Mouse (Mus musculus): ENCODE data around the gene Scyl2. TPM values are rescaled to one million over a fixed set of nuclear protein-coding genes. Genes with fewer than 3 reads are reported as not detected.
A peak's percentile ranks its signal among the peaks of the same experiment; 100 is the strongest.

The Scyl2 gene
- polyA plus RNA-seq, 1 experiment from 2014 or later: 17.1 TPM

GRCm38 (mm10) chr10:89633121-89633520 lies 53.0 kb downstream of the Scyl2 start:
- Histone ChIP-seq H3K36me3 (ENCODE audit: control insufficient read depth, insufficient read depth, low read length) (no peaks in the 10 kb centered on the region), H3K9me3 (replicated peaks; ENCODE audit: control insufficient read depth, low read length) (no peaks in the 10 kb centered on the region), H3K4me1 (ENCODE audit: control insufficient read depth, insufficient read depth, low read length) (no peaks in the 10 kb centered on the region), H3K4me2 (ENCODE audit: low read length) (no peak overlapping the region), H3K27me3 (replicated peaks; ENCODE audit: control insufficient read depth, insufficient read depth, low read length) (no peaks in the 10 kb centered on the region), H3K27ac (ENCODE audit: low read depth, low read length) (no peak overlapping the region), H3K4me3 (ENCODE audit: low read depth, low read length) (no peak overlapping the region), H3K9ac (ENCODE audit: low read length) (no peak overlapping the region)
- DNase-seq (ENCODE audit: low spot score) (no peak), ATAC-seq (no peak)
- WGBS: 85% methylated on average over 4 of the region's 4 CpGs

GRCm38 (mm10) chr10:89631831-89632230 lies 54.3 kb downstream of the Scyl2 start:
- no peak overlapping the region for H3K4me2 ChIP-seq (ENCODE audit: low read length)
- H3K4me1 ChIP-seq (ENCODE audit: control insufficient read depth, insufficient read depth, low read length): no peaks in the 10 kb centered on the region
- ATAC-seq (no peak), DNase-seq (ENCODE audit: low spot score) (no peak)
- H3K27me3 ChIP-seq (replicated peaks; ENCODE audit: control insufficient read depth, insufficient read depth, low read length): no peaks in the 10 kb centered on the region
- no peak overlapping the region for H3K27ac ChIP-seq (ENCODE audit: low read depth, low read length)
- no peak overlapping the region for H3K4me3 ChIP-seq (ENCODE audit: low read depth, low read length)
- WGBS: 71% methylated on average over 5 of the region's 5 CpGs
- no peaks in the 10 kb centered on the region for H3K9me3 ChIP-seq (replicated peaks; ENCODE audit: control insufficient read depth, low read length)
- no peak overlapping the region for H3K9ac ChIP-seq (ENCODE audit: low read length)
- H3K36me3 ChIP-seq (ENCODE audit: control insufficient read depth, insufficient read depth, low read length): no peaks in the 10 kb centered on the region

- no peaks in the 10 kb centered on the region for H3K4me1 ChIP-seq (ENCODE audit: control insufficient read depth, insufficient read depth, low read length)
- WGBS: 94% methylated on average over 1 of the region's 1 CpGs
- no peak for DNase-seq (ENCODE audit: low spot score)
- no peak overlapping the region for H3K4me3 ChIP-seq (ENCODE audit: low read depth, low read length)
- H3K9ac ChIP-seq (ENCODE audit: low read length): no peak overlapping the region
- no peak overlapping the region for H3K4me2 ChIP-seq (ENCODE audit: low read length)
- H3K9me3 ChIP-seq (replicated peaks; ENCODE audit: control insufficient read depth, low read length): no peaks in the 10 kb centered on the region
- H3K27ac ChIP-seq (ENCODE audit: low read depth, low read length): no peak overlapping the region
- ATAC-seq: no peak
- no peaks in the 10 kb centered on the region for H3K36me3 ChIP-seq (ENCODE audit: control insufficient read depth, insufficient read depth, low read length)
- no peaks in the 10 kb centered on the region for H3K27me3 ChIP-seq (replicated peaks; ENCODE audit: control insufficient read depth, insufficient read depth, low read length)
These were observed 55.5 kb downstream of the Scyl2 start for GRCm38 (mm10) chr10:89630564-89630963.

- DNase-seq (ENCODE audit: low spot score) (peak; percentile 93), ATAC-seq (peak; percentile 88)
- Histone ChIP-seq H3K27ac (ENCODE audit: low read depth, low read length) (no peak overlapping the region), H3K9me3 (replicated peaks; ENCODE audit: control insufficient read depth, low read length) (no peaks in the 10 kb centered on the region), H3K4me2 (ENCODE audit: low read length) (no peak overlapping the region), H3K4me3 (ENCODE audit: low read depth, low read length) (no peak overlapping the region), H3K36me3 (ENCODE audit: control insufficient read depth, insufficient read depth, low read length) (no peaks in the 10 kb centered on the region), H3K9ac (ENCODE audit: low read length) (no peak overlapping the region), H3K27me3 (replicated peaks; ENCODE audit: control insufficient read depth, insufficient read depth, low read length) (no peaks in the 10 kb centered on the region), H3K4me1 (ENCODE audit: control insufficient read depth, insufficient read depth, low read length) (no peaks in the 10 kb centered on the region)
- WGBS: 28% methylated on average over 3 of the region's 3 CpGs
These were observed 56.0 kb downstream of the Scyl2 start for GRCm38 (mm10) chr10:89630052-89630451.

- Histone ChIP-seq H3K27me3 (replicated peaks; ENCODE audit: control insufficient read depth, insufficient read depth, low read length) (no peaks in the 10 kb centered on the region), H3K36me3 (ENCODE audit: control insufficient read depth, insufficient read depth, low read length) (no peaks in the 10 kb centered on the region), H3K9ac (ENCODE audit: low read length) (no peak overlapping the region), H3K27ac (ENCODE audit: low read depth, low read length) (no peak overlapping the region), H3K4me2 (ENCODE audit: low read length) (no peak overlapping the region), H3K4me1 (ENCODE audit: control insufficient read depth, insufficient read depth, low read length) (no peaks in the 10 kb centered on the region), H3K9me3 (replicated peaks; ENCODE audit: control insufficient read depth, low read length) (no peaks in the 10 kb centered on the region), H3K4me3 (ENCODE audit: low read depth, low read length) (no peak overlapping the region)
- WGBS: 88% methylated on average over 2 of the region's 2 CpGs
- no peak for ATAC-seq
- no peak for DNase-seq (ENCODE audit: low spot score)
These were observed 59.4 kb downstream of the Scyl2 start for GRCm38 (mm10) chr10:89626714-89627113.

GRCm38 (mm10) chr10:89624196-89624595 lies 61.9 kb downstream of the Scyl2 start:
- H3K9ac ChIP-seq (ENCODE audit: low read length): no peak overlapping the region
- H3K4me3 ChIP-seq (ENCODE audit: low read depth, low read length): no peak overlapping the region
- H3K27ac ChIP-seq (ENCODE audit: low read depth, low read length): no peak overlapping the region
- no peaks in the 10 kb centered on the region for H3K4me1 ChIP-seq (ENCODE audit: control insufficient read depth, insufficient read depth, low read length)
- no peaks in the 10 kb centered on the region for H3K9me3 ChIP-seq (replicated peaks; ENCODE audit: control insufficient read depth, low read length)
- DNase-seq (ENCODE audit: low spot score) (no peak), ATAC-seq (no peak)
- no peaks in the 10 kb centered on the region for H3K27me3 ChIP-seq (replicated peaks; ENCODE audit: control insufficient read depth, insufficient read depth, low read length)
- 89% methylated on average over 2 of the region's 2 CpGs for WGBS
- no peaks in the 10 kb centered on the region for H3K36me3 ChIP-seq (ENCODE audit: control insufficient read depth, insufficient read depth, low read length)
- H3K4me2 ChIP-seq (ENCODE audit: low read length): no peak overlapping the region

- H3K36me3 ChIP-seq (ENCODE audit: control insufficient read depth, insufficient read depth, low read length): no peaks in the 10 kb centered on the region
- no peak within 1 kb of the TSS for H3K4me2 ChIP-seq (ENCODE audit: low read length)
- DNase-seq (ENCODE audit: low spot score) (peak; percentile 6), ATAC-seq (no peak)
- no peak within 1 kb of the TSS for H3K9ac ChIP-seq (ENCODE audit: low read length)
- no peaks in the 10 kb centered on the region for H3K9me3 ChIP-seq (replicated peaks; ENCODE audit: control insufficient read depth, low read length)
- H3K27me3 ChIP-seq (replicated peaks; ENCODE audit: control insufficient read depth, insufficient read depth, low read length): no peaks in the 10 kb centered on the region
- no peak within 1 kb of the TSS for H3K27ac ChIP-seq (ENCODE audit: low read depth, low read length)
- 25% methylated on average over 7 of the region's 7 CpGs for WGBS
- no peaks in the 10 kb centered on the region for H3K4me1 ChIP-seq (ENCODE audit: control insufficient read depth, insufficient read depth, low read length)
- no peak within 1 kb of the TSS for H3K4me3 ChIP-seq (ENCODE audit: low read depth, low read length)
These were observed 65.0 kb downstream of the Scyl2 start, which contains the start of gene Slc17a8 for GRCm38 (mm10) chr10:89621129-89621528. Gene Slc17a8 (minus strand): TSS chr10:89621253.

GRCm38 (mm10) chr10:89599311-89599710 lies 86.8 kb downstream of the Scyl2 start:
- no peaks in the 10 kb centered on the region for H3K36me3 ChIP-seq (ENCODE audit: control insufficient read depth, insufficient read depth, low read length)
- H3K27me3 ChIP-seq (replicated peaks; ENCODE audit: control insufficient read depth, insufficient read depth, low read length): no peaks in the 10 kb centered on the region
- H3K9ac ChIP-seq (ENCODE audit: low read length): no peak overlapping the region
- no peak overlapping the region for H3K4me2 ChIP-seq (ENCODE audit: low read length)
- H3K4me3 ChIP-seq (ENCODE audit: low read depth, low read length): no peak overlapping the region
- H3K9me3 ChIP-seq (replicated peaks; ENCODE audit: control insufficient read depth, low read length): no peaks in the 10 kb centered on the region
- no peaks in the 10 kb centered on the region for H3K4me1 ChIP-seq (ENCODE audit: control insufficient read depth, insufficient read depth, low read length)
- WGBS: 86% methylated on average over 5 of the region's 5 CpGs
- no peak for DNase-seq (ENCODE audit: low spot score)
- ATAC-seq: no peak
- no peak overlapping the region for H3K27ac ChIP-seq (ENCODE audit: low read depth, low read length)

GRCm38 (mm10) chr10:89597275-89597674 lies 88.8 kb downstream of the Scyl2 start:
- Histone ChIP-seq H3K4me2 (ENCODE audit: low read length) (no peak overlapping the region), H3K4me3 (ENCODE audit: low read depth, low read length) (no peak overlapping the region), H3K4me1 (ENCODE audit: control insufficient read depth, insufficient read depth, low read length) (no peaks in the 10 kb centered on the region), H3K36me3 (ENCODE audit: control insufficient read depth, insufficient read depth, low read length) (no peaks in the 10 kb centered on the region), H3K27me3 (replicated peaks; ENCODE audit: control insufficient read depth, insufficient read depth, low read length) (no peaks in the 10 kb centered on the region), H3K27ac (ENCODE audit: low read depth, low read length) (no peak overlapping the region), H3K9ac (ENCODE audit: low read length) (no peak overlapping the region), H3K9me3 (replicated peaks; ENCODE audit: control insufficient read depth, low read length) (no peaks in the 10 kb centered on the region)
- ATAC-seq (no peak), DNase-seq (ENCODE audit: low spot score) (no peak)
- 93% methylated on average over 4 of the region's 4 CpGs for WGBS
